Mouse (Mus musculus): ENCODE data around the gene Rce1.

GRCm38 (mm10) chr19:4624006-4624405, 1.4 kb downstream of the Rce1 start:
- TF ChIP-seq CTCF (IDR thresholded peaks at IDR 0.05) = no peak
- no peak for TF ChIP-seq EP300 (IDR thresholded peaks at IDR 0.05)
